Mouse (Mus musculus) left cerebral cortex, adult 18-20 months (tissue): ENCODE results near the gene Pou1f1. TPM values are rescaled to one million over a fixed set of nuclear protein-coding genes. Genes with fewer than 3 reads are reported as not detected.

Experiments used
- DNase-seq, 2 experiments: peaks; one replicate each; pipeline ENCODE4 v3.0.0; 2021 to 2022; ENCODE audit warnings: low spot score in 2 of 2, mixed read lengths in 1 of 2
- long read RNA-seq, 2 experiments: library from polyadenylated mRNA; stranded (forward); transcript quantifications; one replicate each; pipeline ENCODE4 v2.0.0; 2021
- total RNA-seq, 2 experiments: library from RNA; stranded (reverse); gene quantifications; 2 replicates each; pipeline ENCODE4 v1.2.3; 2021

Gene Pou1f1
- not detected for total RNA-seq
- long read RNA-seq, experiment 1 = 0 reads
- long read RNA-seq, experiment 2 = 0 reads

DNA sequence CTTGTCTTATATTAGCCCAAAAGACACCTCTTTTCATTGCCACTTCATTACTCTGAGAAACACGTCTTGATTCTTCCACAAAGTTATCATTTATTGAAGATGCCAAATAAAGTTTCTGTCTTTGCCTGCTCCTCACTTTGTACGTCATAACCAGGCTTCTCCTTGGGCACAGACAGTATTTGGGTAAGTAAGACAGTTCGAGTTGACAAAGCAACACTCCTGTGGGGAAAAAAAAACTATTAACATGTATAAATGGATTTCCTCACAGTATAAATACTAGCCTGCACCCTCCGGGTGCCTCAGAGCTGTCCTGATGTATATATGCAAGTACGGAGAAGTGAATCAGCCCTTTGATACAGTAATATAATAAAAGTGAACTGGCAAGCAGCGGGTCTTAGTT lies at the start of gene Pou1f1:
Gene Pou1f1, plus strand, starts transcription at position 301 of the 400 bp plus-strand sequence.
- DNase-seq = no peak

DNA sequence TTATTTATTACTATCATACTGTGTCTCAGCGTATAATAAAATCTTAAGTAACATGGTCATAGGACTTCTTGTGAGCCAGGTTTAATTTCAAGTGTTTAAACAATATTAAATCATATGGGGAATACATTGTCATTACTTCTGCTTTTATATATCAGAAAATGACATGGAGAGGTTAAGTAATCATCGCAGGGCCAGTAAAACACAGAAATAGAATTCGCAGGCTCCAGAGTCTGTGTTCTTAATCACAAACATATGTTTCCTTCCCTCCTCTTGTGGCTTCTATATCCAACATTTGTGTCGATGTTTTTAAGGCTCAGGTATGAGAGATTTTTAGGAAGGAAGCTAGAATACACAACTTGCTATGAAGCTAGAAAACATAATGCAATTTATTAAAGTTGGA lies 49.7 kb upstream of the Pou1f1 start:
- no peak for DNase-seq

DNA sequence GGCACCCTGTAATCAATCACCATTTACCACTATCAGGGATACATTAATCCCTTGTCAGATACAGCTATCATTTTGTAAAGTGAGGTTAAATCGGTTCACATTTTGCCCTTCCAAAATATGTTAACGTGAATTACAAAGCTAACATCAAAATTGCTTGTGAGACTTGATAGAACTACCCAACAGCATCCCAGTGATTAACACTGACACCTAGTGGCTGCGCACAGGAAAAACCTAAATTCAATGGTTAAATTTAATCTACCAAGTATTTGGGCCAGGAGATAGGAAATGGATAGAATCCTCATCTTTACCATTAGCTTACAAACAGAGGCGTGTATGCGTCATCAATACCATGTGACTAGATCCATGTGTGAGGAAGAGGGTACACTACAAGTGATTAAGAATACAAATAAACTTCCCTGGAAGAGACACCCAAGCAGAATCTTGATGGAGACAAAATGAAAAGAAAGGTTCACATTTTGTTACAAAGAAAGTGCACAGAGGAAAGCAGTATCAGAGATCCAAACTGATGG lies 47.8 kb upstream of the Pou1f1 start:
- peak; percentile 21 to 24 for DNase-seq

DNA sequence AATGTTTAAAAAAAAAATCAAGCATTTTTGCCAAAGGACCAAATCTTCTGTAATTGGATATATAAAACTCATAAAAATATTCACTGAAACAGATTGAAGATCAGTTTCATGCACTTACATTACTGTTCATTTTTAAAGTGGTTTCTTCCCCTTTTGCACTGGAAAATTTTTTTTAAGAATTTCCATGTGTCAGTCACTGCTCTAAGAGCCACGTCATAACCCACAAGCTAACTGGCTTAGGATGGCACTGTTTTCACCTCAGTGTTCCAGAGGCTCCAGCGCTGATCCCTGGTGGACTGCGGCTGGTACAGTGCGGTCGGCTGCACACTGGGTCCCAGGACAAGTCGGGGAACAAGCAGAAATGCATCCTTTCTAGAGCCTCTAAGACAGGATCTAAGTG lies 34.6 kb upstream of the Pou1f1 start:
- DNase-seq = no peak

DNA sequence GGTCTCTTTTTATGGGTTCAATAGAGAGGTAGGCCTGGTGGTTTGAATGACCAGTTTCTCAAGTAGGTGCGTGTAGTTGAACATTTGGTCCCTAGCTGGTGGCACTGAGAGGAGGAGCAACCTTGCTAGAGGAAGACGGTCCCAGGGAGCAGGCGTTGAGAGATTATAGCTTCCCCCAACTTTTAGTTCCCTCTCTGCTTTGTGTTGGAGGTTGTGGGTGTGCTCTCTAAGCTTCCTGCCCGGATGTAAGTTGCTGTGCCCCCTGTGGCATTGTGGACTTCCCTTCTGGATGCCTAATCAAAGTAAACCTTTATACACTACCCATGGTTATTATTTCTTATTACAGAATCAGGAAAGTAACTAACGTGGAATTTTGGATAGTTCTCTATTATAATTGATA lies 24.3 kb upstream of the Pou1f1 start:
- DNase-seq = no peak

DNA sequence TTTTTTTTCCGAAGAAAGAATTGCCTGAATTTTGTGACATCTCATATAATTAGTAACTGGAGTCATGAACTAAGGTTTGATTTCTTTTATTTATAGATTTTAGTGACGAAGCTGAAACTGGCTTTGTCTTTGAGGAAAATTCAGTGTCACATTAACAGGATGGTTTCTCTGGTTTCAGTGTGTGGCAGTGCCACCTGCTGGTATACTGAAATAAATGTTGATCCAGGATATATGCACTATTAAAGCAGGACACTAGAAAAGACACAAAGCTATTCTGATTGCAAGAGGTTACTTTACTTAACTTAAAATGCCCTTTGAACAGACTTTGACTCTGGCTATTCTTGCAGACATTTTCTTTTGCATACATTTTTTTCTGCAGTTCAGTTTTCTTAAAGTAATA lies 23.3 kb upstream of the Pou1f1 start:
- DNase-seq = peak; percentile 45 to 55

DNA sequence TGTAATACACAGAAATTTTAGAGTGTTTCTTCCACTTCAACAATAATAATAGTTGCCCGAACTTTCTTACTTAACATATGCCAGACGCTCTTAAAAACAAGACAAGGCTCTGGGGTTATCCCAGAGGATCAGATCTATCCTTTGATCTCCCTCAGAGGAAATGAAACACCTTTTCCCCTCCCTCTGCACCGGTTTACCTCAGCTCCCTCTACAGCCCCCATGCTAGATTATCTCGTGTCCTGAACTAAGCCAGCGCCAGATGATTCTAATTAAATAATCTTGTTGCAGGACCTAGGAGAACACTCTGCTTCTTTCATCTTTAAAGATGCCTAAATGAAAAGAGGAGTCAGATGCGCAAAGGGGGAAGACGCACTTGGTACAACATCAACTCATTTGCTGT lies 6.1 kb upstream of the Pou1f1 start:
- no peak for DNase-seq

DNA sequence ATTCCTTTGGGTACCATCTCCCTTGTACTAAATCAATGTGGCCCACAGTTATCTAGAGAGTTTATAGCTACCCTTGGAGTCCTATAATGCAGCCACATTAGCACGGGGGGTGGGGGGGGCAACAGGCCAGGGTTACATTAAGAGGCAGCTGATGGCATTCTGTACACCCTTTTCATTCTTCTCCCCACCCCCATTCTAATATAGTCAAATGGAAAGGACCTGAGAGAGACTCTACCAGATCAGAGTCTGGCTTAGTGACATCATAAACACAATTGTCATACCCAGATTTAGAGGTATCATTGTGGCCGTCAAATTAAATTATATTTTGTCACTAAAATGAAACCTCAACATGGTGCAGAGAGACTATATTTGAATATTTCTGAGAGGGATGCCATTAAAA lies 5.7 kb downstream of the Pou1f1 start:
- DNase-seq = no peak

DNA sequence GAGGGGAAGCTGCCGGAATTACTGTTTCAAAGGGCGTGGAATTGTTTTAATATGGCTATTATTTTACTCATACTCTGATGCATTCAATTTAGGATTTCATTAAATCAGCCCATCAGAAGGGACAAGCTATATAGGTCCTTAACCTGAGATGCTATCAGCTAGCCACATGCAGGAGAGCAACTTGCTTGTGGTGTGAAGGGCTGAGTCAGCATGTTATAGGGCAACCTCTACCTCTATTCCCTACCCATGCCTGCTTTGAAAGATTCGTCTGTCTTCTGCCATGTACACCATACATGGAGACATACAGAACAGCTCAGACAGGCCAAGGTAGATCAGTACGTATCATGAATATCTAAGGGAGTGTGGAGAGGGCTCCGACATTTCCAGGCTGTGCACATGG lies 6.4 kb downstream of the Pou1f1 start:
- DNase-seq = no peak

DNA sequence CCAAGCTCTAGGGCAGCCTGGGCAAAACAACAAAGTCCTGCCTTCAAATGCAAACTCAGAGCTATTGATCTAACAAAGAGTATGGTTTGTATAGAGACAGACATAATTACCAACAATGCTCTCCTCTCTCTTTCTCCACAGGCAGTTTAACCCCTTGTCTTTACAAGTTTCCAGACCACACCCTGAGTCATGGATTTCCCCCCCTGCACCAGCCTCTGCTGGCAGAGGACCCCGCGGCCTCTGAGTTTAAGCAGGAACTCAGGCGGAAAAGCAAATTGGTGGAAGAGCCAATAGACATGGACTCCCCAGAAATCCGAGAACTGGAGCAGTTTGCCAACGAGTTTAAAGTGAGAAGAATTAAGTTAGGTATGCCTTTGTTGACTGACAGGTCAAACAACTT lies 9.3 kb downstream of the Pou1f1 start:
- DNase-seq = no peak

DNA sequence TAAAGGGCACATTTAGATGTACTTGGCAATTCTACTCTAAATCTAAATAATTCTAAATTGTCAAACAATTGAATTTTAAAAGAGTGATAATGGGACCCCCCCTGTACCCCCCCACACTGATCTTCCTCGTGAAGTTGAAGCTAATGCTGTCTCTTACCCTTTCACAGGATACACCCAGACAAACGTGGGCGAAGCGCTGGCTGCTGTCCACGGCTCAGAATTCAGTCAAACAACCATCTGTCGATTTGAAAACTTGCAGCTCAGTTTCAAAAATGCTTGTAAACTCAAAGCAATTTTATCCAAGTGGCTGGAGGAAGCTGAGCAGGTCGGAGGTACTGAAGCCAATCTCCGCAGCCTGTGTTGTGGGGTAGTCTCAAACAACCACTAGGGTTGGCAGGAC lies 11.4 kb downstream of the Pou1f1 start:
- DNase-seq = peak; percentile 76 to 86

DNA sequence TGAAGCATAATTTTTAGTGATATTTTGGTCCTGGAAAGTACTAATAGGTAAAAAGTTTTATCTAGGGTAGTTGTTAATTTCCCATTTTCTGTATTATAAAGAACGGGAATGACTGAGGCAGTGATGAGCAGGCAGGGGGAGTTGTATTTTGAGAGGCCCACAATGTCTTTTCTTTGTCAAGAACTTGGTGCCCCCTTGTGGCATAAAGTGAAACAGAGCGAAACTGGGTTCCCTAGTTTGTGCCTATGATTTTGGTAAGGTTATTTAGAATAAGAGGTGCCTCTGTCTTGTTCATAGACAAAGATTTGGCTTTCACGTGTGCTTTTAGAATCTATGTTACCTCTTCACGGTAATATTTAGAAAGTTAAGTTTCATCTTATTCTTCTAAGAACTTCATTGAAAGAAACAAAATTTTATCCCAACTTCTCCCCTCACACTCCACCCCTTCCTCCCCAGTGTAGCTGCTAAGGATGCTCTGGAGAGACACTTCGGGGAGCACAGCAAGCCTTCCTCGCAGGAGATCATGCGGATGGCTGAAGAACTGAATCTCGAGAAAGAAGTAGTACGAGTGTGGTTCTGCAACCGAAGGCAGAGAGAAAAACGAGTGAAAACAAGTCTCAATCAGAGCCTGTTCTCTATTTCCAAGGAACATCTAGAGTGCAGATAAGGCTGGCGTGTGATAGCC lies 13.1 kb downstream of the Pou1f1 start:
- peak; percentile 52 to 60 for DNase-seq

DNA sequence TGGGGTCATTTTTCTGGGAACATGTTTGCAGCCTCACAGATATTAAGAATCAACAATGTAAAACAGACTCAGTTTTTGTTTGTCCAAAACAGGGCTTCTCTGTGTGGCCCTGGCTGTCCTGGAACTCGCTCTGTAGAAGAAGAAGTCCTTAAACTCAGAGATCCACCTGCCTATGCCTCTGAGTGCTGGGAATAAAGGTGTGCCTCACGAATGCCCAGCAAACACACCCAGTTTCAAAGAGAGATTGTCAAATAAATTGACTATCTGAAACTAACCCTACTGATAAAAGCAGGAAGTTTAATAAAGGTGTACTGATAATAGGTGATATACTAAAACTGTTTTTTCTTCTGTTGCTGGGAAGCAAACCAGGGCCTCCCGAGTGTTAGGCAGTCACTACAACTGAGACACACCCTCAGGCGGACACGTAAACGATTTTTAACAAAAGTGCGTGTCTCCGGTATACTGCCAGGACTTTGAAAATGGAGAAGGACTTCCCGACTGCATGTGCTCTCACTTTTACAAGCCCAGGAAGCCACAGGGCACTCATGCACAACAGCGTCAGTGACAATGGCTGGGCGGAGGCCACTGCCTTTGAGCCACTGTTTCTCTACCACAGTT lies 23.5 kb downstream of the Pou1f1 start:
- no peak for DNase-seq

DNA sequence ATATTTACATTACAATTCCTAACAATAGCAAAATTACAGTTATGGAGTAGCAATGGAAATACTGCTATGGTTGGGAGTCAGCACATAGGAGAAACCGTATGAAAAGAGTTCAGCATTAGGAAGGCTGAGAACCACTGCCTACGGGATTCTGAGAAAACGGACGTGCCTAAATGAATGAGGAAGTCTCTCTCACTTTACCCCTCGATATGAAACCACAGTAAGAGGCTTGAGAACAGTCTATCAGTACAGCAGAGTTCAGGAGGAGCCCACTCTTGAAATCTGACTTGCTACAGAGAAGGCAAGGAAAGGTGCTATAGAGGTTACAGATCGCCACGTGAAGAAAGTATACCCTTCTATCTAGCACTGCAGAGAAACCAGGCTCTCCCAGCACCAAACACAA lies 28.6 kb downstream of the Pou1f1 start:
- DNase-seq = no peak

DNA sequence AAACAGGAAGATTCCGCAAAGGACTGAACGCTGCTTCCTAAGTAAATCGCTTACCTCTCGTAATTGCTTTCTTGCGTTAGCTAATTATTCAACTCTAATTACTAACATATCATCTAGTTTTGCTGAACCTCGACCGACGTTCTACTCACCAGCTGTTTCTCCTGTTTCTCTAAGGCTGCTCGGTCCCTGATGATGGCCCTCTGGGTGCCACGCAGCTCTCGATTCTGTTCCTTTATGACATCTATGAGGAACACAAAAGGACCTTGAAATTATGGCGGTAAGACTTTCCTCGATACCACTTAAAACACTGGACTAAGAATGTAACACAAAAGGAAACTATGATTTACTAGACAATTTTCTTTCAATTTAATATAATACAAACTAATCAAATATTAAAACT lies 30.5 kb downstream of the Pou1f1 start:
- no peak for DNase-seq

DNA sequence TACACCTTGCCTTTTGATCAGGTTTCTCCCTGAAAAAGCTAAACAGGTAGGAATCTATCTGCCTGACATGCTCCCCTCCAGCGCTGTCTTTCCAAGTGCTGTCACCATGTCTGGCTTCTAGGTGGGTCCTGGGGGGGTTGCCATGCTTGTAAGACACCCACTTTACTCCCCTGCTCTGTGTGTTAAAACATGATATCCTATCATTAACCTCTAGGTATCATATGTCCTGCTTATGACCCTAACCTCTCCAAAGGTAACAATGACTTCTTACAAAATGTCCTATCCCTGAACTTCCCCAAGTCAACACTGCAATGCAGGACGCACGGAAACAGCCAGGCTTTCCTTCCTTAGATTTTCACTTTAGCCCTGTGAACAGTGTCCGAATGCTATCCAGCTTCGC lies 34.0 kb downstream of the Pou1f1 start:
- DNase-seq = no peak

DNA sequence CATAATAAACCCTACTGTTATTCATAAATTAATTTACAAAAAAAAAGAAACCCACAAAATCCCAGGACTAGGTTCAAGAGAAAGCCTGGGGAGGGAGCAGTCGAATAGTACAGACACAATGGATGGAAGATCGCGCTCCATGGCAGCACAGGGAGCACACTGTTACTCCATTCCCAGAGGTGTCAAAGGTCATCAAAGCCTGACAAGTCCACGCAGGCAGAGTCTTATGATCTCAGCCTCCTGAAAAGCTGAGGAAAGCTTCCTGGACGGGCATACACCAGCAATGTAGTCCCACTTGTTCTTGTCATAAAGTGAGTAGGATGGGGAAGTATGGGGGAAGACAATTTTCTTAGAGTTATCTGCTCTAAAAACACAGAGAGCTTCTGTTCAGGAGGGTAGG lies 37.1 kb downstream of the Pou1f1 start:
- DNase-seq = no peak

DNA sequence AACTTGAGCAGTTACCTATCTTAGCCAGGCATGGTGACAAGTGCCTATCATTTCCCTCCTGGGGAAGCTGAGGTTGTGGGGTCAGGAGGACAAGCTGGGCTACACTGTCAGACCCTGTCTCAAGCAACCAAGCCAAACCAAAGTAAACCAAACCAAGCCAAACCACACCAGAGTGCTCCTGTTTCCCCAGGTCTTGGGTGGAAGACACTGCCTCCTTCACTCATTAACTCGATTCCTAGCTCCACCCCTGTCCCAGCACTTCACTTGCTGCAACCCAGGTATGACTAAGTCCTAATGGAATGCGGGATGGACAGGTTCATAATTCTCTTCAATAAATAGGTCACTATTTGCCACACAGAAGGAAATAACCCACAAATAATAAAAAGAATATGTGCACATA lies 39.3 kb downstream of the Pou1f1 start:
- DNase-seq = no peak

DNA sequence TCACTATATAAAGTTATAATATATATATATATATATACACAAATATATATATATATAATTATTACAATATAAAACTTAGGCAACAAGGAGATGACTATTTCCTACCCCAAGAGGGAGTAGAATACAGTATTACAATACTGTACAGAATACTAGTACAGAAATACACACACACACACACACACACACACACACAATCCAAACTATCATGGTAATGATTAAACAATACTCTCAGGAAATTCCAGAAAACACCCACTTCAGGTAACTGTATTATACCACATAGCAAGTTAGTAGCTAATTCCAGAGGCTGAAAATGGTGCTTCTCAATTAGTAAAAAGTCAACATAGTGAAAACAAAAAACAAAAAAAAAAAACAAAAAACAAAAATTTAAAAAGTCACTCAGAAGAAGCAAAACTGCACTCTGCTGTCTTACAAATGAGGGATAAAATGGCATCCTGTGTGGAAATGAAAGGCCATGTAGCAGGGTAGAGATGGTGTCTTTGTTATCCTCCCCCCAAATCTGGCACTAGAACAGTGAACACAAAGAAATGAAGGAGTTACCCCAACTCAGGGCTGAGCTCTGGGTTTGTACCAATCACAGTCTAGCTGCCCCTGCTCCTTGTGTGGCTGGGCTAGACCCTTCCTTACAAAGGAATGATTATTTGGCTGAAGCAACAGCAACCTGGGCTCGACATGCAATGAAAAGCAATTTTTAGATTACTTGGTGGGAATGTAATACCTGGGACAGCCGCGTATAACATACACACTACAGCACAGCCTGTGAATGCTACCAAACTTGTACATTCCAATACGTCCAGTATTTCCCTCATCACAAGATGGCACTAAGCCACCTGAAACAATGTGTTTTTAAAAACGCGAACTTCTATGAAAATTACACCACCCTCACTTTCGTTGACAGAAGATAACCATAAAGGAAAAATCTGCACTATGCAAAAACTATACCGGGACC lies 41.0 kb downstream of the Pou1f1 start:
- DNase-seq = peak in 1 of 2 experiments; percentile 4

DNA sequence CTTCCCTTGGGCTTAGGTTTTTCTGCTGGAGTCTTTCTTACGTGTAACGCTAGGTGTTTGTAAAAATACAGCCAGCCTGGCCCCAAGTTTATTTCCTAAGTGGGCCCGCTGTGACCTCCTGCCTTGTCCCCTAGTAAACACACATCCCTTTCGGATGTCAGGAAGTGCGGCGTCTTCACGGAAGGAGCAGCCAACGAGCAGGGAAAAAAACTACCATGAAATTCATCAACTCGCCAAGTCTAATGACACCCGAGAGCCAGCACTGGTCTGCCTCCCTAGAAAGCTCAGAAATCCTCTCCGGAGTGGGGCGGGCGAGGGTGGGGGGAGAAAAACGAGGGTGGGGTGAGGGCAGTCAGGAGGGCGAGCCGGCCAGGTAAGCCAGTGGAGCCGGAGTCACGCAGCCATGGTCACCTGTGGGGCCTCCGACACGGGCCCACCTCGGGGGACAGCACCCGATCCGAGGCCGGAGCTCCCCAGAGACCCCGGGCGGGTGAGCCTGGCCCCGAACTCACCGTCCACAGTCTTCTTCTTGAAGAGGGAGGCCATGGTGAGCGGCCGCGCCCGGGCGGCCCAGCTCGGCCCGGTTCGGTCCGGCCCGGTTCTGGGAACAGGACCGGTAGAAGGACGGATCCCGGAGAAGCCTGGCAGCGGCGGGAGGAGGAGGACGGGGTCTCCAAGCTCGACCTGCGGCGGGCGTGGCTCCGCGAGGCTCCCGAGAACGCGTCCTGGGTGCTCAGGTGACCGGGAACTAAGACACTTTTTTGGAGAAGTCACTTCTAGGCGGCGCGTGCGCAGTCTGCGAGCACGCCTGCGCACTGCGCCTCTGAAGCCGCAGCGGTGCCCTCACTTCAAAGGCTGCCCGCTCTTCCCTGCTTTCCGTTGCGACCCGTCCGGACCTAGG lies 41.9 kb downstream of the Pou1f1 start, which contains the start of gene Chmp2b:
Gene Chmp2b, minus strand, starts transcription at position 764 of the 901 bp plus-strand sequence.
- peak; percentile 72 to 88 for DNase-seq

DNA sequence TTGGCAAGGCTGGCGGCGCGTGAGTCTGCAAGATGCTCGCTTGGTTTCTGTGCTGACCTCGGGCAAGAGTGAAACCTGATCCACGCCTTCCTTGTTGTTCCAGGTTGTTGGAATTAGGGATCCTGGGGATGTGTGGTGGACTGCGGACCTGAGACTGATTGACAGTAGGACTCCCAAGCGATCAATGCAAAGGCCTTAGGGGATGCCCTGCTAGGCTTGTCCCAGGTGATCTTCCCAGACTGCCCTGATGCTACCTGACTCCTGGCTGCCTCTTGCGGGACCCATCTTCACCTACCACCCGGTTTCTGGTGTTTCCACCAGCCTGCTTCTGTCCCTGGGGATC lies 42.5 kb downstream of the Pou1f1 start:
- DNase-seq = no peak
